Mouse (Mus musculus) layer of hippocampus, postnatal 10 days (tissue): ENCODE results near the gene Olfr536. TPM values are rescaled to one million over a fixed set of nuclear protein-coding genes. Genes with fewer than 3 reads are reported as not detected.
A peak's percentile ranks its signal among the peaks of the same experiment; 100 is the strongest.
"Not testable (repeated sequence)": the region's sequence is repeated elsewhere in the genome, so short reads cannot be mapped to it uniquely, and the experiment has no call there.

Source experiments
- DNase-seq, 2 experiments: peaks; one replicate each; pipeline ENCODE4 v3.0.0; 2021; ENCODE audit warnings: low spot score in 2 of 2
- long read RNA-seq: library from polyadenylated mRNA; stranded (forward); transcript quantifications from one replicate; pipeline ENCODE4 v2.0.0, GENCODE M21; 2023
- total RNA-seq, 2 experiments: library from RNA; stranded (reverse); gene quantifications; 2 replicates each; pipeline ENCODE4 v1.2.3; 2021

The Olfr536 gene
- total RNA-seq = not detected
- long read RNA-seq = 0 reads

DNA sequence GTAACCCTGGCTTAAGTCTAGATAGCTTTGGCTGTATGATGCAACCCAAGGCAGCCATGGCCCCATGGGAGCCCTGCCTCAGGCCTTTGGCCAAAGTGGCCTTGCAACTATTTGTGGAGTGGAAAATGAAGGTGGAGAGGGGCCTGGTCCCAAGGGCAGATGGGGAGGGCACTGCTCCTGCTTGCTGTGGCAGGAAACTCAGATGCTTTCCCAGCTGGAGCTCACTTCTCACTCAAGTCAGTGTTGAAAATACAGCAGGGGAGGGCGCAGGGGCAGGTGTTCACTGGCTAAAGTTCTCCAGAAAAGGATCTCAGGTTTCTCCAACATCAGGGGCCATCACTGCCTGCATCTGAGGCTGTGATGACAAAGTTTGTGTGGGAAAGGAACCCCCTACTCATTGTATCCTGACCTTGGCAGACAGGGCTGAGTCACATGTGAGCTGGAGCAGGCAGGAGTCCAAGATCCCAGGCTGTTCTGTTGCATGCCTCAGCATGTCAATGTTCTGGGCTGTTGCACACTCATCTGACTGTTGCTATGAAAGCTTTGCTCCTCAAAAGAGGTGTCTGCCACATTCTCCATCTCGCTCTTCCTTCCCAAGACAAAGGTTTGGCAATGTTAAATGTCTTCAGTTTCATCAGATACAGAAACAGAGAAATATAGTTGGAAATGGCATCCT lies at the start of gene Olfr536:
TSS of gene Olfr536 (minus strand) at position 51 of the 676 bp plus-strand sequence.
- DNase-seq = peak; percentile 38 to 41

DNA sequence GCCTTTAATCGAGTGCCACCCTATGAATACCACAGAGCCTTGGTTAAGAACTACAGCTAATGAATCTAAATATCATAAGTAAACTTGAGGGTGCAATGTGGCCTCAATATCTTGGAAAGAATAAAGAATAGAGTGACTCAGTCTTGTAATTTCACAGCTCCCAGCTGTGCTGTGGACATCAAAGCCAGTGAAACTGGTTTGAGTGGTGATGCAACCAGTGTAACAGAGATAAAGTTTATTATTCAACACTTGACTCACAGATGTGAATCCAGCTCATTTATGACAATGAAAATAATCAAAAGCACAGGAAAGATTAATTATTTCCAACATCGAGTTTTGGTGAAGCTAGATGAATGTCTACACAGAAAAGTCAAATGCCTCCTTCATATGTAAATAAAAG lies 32.5 kb upstream of the Olfr536 start:
- DNase-seq = no peak

- no peak for DNase-seq
These were observed 12.5 kb downstream of the Olfr536 start for GRCm38 (mm10) chr7:140494702-140495101.

- DNase-seq = no peak
These were observed 13.0 kb downstream of the Olfr536 start for GRCm38 (mm10) chr7:140494231-140494630.

GRCm38 (mm10) chr7:140488981-140489380 lies 18.2 kb downstream of the Olfr536 start:
- no peak for DNase-seq

- no peak for DNase-seq
These were observed 23.3 kb downstream of the Olfr536 start, which contains the start of gene Olfr535 for GRCm38 (mm10) chr7:140483916-140484315. Gene Olfr535, plus strand, starts transcription at chr7:140484216.

DNA sequence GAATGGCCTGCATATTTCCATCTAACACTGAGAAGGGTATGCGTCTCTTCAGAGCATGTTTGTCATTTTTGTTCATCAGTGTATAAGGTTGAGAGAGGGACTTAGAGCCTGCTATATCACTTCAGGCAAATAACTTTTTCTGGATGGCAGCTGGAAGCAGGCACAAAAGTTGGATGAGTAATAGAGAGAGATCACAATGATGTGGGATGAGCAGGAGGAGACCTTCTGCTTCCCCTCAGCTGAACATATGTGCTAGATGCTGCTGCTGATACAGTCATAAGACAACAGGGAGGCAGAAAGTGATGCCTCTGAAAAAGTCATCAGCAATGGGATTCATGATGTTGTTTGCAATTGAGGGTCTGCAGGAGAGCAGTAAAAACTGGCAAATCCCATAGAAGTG lies 28.5 kb downstream of the Olfr536 start:
- DNase-seq = peak; percentile 13 to 24

- DNase-seq = no peak
These were observed 29.3 kb downstream of the Olfr536 start for GRCm38 (mm10) chr7:140477886-140478285.

DNA sequence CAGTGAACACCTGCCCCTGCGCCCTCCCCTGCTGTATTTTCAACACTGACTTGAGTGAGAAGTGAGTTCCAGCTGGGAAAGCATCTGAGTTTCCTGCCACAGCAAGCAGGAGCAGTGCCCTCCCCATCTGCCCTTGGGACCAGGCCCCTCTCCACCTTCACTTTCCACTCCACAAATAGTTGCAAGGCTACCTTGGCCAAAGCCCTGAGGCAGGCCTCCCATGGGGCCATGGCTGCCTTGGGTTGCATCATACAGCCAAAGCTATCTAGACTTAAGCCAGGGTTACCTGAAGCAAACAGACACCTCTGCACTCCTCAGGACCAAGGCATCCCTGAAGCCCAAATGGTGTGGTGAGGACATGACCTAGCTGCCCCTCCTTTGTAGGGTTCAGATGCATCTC lies 44.1 kb downstream of the Olfr536 start, which contains the start of gene Olfr533:
TSS of gene Olfr533 (plus strand) at position 301 of the 400 bp plus-strand sequence.
- DNase-seq = not testable (repeated sequence)

Other genes starting within 250 kb of the Olfr536 start
- gene Olfr525, start 186.5 kb downstream of the Olfr536 start, total RNA-seq = not detected
- not detected for gene Olfr527, start 173.4 kb downstream of the Olfr536 start, total RNA-seq
- not detected for gene Olfr60, start 145.7 kb downstream of the Olfr536 start, total RNA-seq
- not detected for gene Olfr530, start 131.1 kb downstream of the Olfr536 start, total RNA-seq
- not detected for gene Olfr531, start 104.5 kb downstream of the Olfr536 start, total RNA-seq
- not detected for gene Olfr532, start 85.8 kb downstream of the Olfr536 start, total RNA-seq
- gene Olfr533, start 44.0 kb downstream of the Olfr536 start, total RNA-seq = not detected
- not detected for gene Olfr535, start 23.2 kb downstream of the Olfr536 start, total RNA-seq
- not detected for gene Olfr538, start 60.5 kb upstream of the Olfr536 start, total RNA-seq
- under 1 TPM; 0.09 to 0.18 TPM for gene Olfr46, start 93.9 kb upstream of the Olfr536 start, total RNA-seq
- gene Olfr61, start 121.6 kb upstream of the Olfr536 start, total RNA-seq = not detected
- gene Olfr53, start 139.1 kb upstream of the Olfr536 start, total RNA-seq = not detected
- under 1 TPM; 0.09 to 0.14 TPM for gene Olfr539, start 152.5 kb upstream of the Olfr536 start, total RNA-seq
- gene Olfr45, start 174.6 kb upstream of the Olfr536 start, total RNA-seq = under 1 TPM in 1 of 2 experiments, not detected in 1; 0.11 TPM
- gene Olfr541, start 189.9 kb upstream of the Olfr536 start, total RNA-seq = not detected